Mouse (Mus musculus) lung, embryonic 14.5 days (tissue): ENCODE data around the gene Ralgps1. TPM values are rescaled to one million over a fixed set of nuclear protein-coding genes. Genes with fewer than 3 reads are reported as not detected.

Experiments used
- ATAC-seq: fragments of 200-750 bp; cut with Nextera tagmentation; 2 replicates; pipeline ENCODE4 v1.8.0; 2017; ENCODE audit warnings: mild to moderate bottlenecking, moderate TSS enrichment, moderate library complexity; ENCODE audit not compliant: insufficient read depth
- DNase-seq: peaks from one replicate; pipeline ENCODE4 v3.0.0-alpha.2; 2015
- H3K27ac ChIP-seq: fragments of 300-500 bp; sonication (generic); 2 replicates; pipeline ENCODE4 v1.5.1; 2014; ENCODE audit warnings: low read depth, mild to moderate bottlenecking, moderate library complexity
- H3K27me3 ChIP-seq: fragments of 300-500 bp; sonication (generic); 2 replicates; pipeline ENCODE4 v1.6.1; 2014; ENCODE audit warnings: low read length, control low read depth; ENCODE audit not compliant: insufficient read depth
- H3K36me3 ChIP-seq: fragments of 300-500 bp; sonication (generic); 2 replicates; pipeline ENCODE4 v1.6.1; 2014; ENCODE audit warnings: control low read depth; ENCODE audit not compliant: insufficient read depth
- H3K4me1 ChIP-seq: fragments of 300-500 bp; sonication (generic); 2 replicates; pipeline ENCODE4 v1.6.1; 2014; ENCODE audit warnings: antibody characterized with exemption, control low read depth; ENCODE audit not compliant: insufficient read depth
- H3K4me2 ChIP-seq: fragments of 300-500 bp; sonication (generic); 2 replicates; pipeline ENCODE4 v1.6.1; 2014; ENCODE audit warnings: mild to moderate bottlenecking
- H3K4me3 ChIP-seq: fragments of 300-500 bp; sonication (generic); 2 replicates; pipeline ENCODE4 v1.5.1; 2014; ENCODE audit warnings: low read depth, low read length
- H3K9ac ChIP-seq: fragments of 300-500 bp; sonication (generic); 2 replicates; pipeline ENCODE4 v1.6.1; 2014
- H3K9me3 ChIP-seq: fragments of 300-500 bp; sonication (generic); 2 replicates; pipeline ENCODE4 v1.6.1; 2016; ENCODE audit warnings: low read depth, low read length, control low read depth
- CTCF ChIP-seq: IDR thresholded peaks from 2 replicates; pipeline ENCODE4 v1.5.1; 2016; ENCODE audit warnings: antibody characterized with exemption, low read depth
- WGBS: fragments of 180-500 bp; shearing (Covaris S2); extraction: QIAGEN DNeasy Blood & Tissue Kit; methylation state at CpG from one replicate; pipeline ENCODE4 v1.1.7; 2014; 5-methylcytosine and 5-hydroxymethylcytosine counted together
- polyA plus RNA-seq: library from polyadenylated mRNA; unstranded; fragments of >200 nt; fragmentation: Nextera tagmentation; extraction: Ambion mirVana; gene quantifications from 2 replicates; pipeline ENCODE4 v1.2.1, GENCODE M21; 2014

Ralgps1 gene
- polyA plus RNA-seq, 1 experiment from 2014 or later: 6.1 TPM

GRCm38 (mm10) chr2:33132306-33132705 is 239.0 kb downstream of the Ralgps1 start:
- DNase-seq (no peak), ATAC-seq (no peak)
- Histone ChIP-seq H3K27ac (no peak overlapping the region), H3K9me3 (no peaks in the 10 kb centered on the region), H3K4me3 (no peak overlapping the region), H3K4me2 (no peak overlapping the region; the same call in 1 of the 2 replicates), H3K4me1 (no peaks in the 10 kb centered on the region), H3K27me3 (peaks cover 15% of the 10 kb centered on the region; the same call in 1 of the 2 replicates), H3K9ac (no peak overlapping the region), H3K36me3 (no peaks in the 10 kb centered on the region)
- 8% methylated on average over 7 of the region's 7 CpGs for WGBS
- TF ChIP-seq CTCF: no peak

GRCm38 (mm10) chr2:33131500-33132092 is 239.7 kb downstream of the Ralgps1 start, which contains the start of gene Garnl3:
TSS of gene Garnl3 (minus strand) at chr2:33131654.
- WGBS: under 1% methylated on average over 22 of the region's 22 CpGs
- Histone ChIP-seq H3K36me3 (no peaks in the 10 kb centered on the region), H3K9me3 (no peaks in the 10 kb centered on the region), H3K4me1 (no peaks in the 10 kb centered on the region), H3K9ac (no peak within 1 kb of the TSS), H3K27ac (no peak within 1 kb of the TSS), H3K27me3 (peaks cover 15% of the 10 kb centered on the region; the same call in 1 of the 2 replicates), H3K4me3 (peak within 1 kb of the TSS; percentile 65), H3K4me2 (peak within 1 kb of the TSS; percentile 97)
- ATAC-seq (peak; percentile 11; the same call in 1 of the 2 replicates), DNase-seq (peak; percentile 71)
- peak; percentile 83 for TF ChIP-seq CTCF

- no peaks in the 10 kb centered on the region for H3K9me3 ChIP-seq
- H3K9ac ChIP-seq: peak overlapping the region; percentile 65
- peak overlapping the region; percentile 97 for H3K4me2 ChIP-seq
- H3K4me3 ChIP-seq: peak overlapping the region; percentile 65
- TF ChIP-seq CTCF: no peak
- under 1% methylated on average over 54 of the region's 55 CpGs for WGBS
- H3K4me1 ChIP-seq: no peaks in the 10 kb centered on the region
- H3K36me3 ChIP-seq: no peaks in the 10 kb centered on the region
- H3K27ac ChIP-seq: no peak overlapping the region
- H3K27me3 ChIP-seq: peaks cover 15% of the 10 kb centered on the region; the same call in 1 of the 2 replicates
- ATAC-seq (peak; percentile 92), DNase-seq (peak; percentile 99)
These were observed 240.5 kb downstream of the Ralgps1 start for GRCm38 (mm10) chr2:33130526-33131483.

- TF ChIP-seq CTCF: peak; percentile 45
- DNase-seq (no peak), ATAC-seq (no peak; the same call in 1 of the 2 replicates)
- Histone ChIP-seq H3K9ac (peak overlapping the region; percentile 65), H3K27ac (peak overlapping the region; percentile 46; the same call in 1 of the 2 replicates), H3K36me3 (no peaks in the 10 kb centered on the region), H3K9me3 (no peaks in the 10 kb centered on the region), H3K4me3 (peak overlapping the region; percentile 65), H3K27me3 (peaks cover 15% of the 10 kb centered on the region; the same call in 1 of the 2 replicates), H3K4me2 (peak overlapping the region; percentile 97), H3K4me1 (no peaks in the 10 kb centered on the region)
- WGBS: under 1% methylated on average over 28 of the region's 33 CpGs
These were observed 241.2 kb downstream of the Ralgps1 start for GRCm38 (mm10) chr2:33130141-33130525.

- H3K36me3 ChIP-seq: no peaks in the 10 kb centered on the region
- no peak for ATAC-seq
- peak overlapping the region; percentile 97 for H3K4me2 ChIP-seq
- peak overlapping the region; percentile 65 for H3K9ac ChIP-seq
- H3K9me3 ChIP-seq: no peaks in the 10 kb centered on the region
- no peak for TF ChIP-seq CTCF
- peak; percentile 37 for DNase-seq
- peak overlapping the region; percentile 65 for H3K4me3 ChIP-seq
- peaks cover 15% of the 10 kb centered on the region; the same call in 1 of the 2 replicates for H3K27me3 ChIP-seq
- H3K4me1 ChIP-seq: no peaks in the 10 kb centered on the region
- peak overlapping the region; percentile 46; the same call in 1 of the 2 replicates for H3K27ac ChIP-seq
- 1% methylated on average over 10 of the region's 10 CpGs for WGBS
These were observed 241.6 kb downstream of the Ralgps1 start for GRCm38 (mm10) chr2:33129696-33130095.

GRCm38 (mm10) chr2:33129005-33129404 is 242.3 kb downstream of the Ralgps1 start:
- H3K4me3 ChIP-seq: no peak overlapping the region
- DNase-seq (no peak), ATAC-seq (no peak)
- H3K36me3 ChIP-seq: no peaks in the 10 kb centered on the region
- H3K9ac ChIP-seq: no peak overlapping the region
- H3K4me2 ChIP-seq: no peak overlapping the region
- TF ChIP-seq CTCF: no peak
- no peak overlapping the region for H3K27ac ChIP-seq
- no peaks in the 10 kb centered on the region for H3K4me1 ChIP-seq
- H3K27me3 ChIP-seq: peaks cover 15% of the 10 kb centered on the region; the same call in 1 of the 2 replicates
- WGBS: 66% methylated on average over 2 of the region's 2 CpGs
- no peaks in the 10 kb centered on the region for H3K9me3 ChIP-seq

GRCm38 (mm10) chr2:33127271-33127670 is 244.0 kb downstream of the Ralgps1 start:
- DNase-seq (no peak), ATAC-seq (no peak)
- TF ChIP-seq CTCF: no peak

More at GRCm38 (mm10) chr2:33127271-33127670, 244.0 kb downstream of the Ralgps1 start:
- Histone ChIP-seq H3K4me1 (no peaks in the 10 kb centered on the region), H3K4me3 (no peak overlapping the region), H3K4me2 (no peak overlapping the region), H3K27me3 (peaks cover 10% of the 10 kb centered on the region; the same call in 1 of the 2 replicates), H3K9me3 (no peaks in the 10 kb centered on the region), H3K36me3 (no peaks in the 10 kb centered on the region), H3K9ac (no peak overlapping the region), H3K27ac (no peak overlapping the region)
- WGBS: 57% methylated on average over 2 of the region's 2 CpGs
